Mouse (Mus musculus): ENCODE data around the gene Pmch. TPM values are rescaled to one million over a fixed set of nuclear protein-coding genes. Genes with fewer than 3 reads are reported as not detected.

Pmch gene
- not detected for total RNA-seq (2023)

DNA sequence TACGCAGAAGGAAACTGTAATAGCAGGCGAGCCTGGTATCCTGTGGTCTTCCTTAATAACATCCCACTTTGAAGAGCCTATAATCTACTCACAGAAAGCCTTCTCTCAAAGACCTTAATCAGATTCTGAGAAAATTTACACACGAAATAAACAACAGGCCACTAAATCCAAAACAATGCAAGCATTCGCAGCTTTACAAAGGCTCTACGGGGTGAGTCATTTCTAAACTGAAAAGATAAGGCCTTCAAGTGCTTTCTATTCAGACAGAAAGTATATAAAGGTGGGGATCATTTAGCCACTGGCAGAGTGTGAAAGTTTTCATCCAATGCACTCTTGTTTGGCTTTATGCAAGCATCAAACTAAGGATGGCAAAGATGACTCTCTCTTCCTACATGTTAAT is at the start of gene Pmch:
Gene Pmch, plus strand, starts transcription at position 301 of the 400 bp plus-strand sequence.

Other genes starting within 250 kb of the Pmch start
- 1 to 10 TPM in 1 of 2 experiments, under 1 TPM in 1; 0.89 to 1.8 TPM for gene Igf1, start 232.8 kb upstream of the Pmch start, total RNA-seq (2023)
- gene Parpbp, start 55.9 kb downstream of the Pmch start, total RNA-seq (2023) = 1 to 10 TPM in 1 of 2 experiments, under 1 TPM in 1; 0.15 to 2.4 TPM
- gene Nup37, start 55.9 kb downstream of the Pmch start, total RNA-seq (2023) = 10 to 100 TPM; 12.3 to 13.5 TPM
- 10 to 100 TPM; 55.7 to 61.1 TPM for gene Washc3, start 110.0 kb downstream of the Pmch start, total RNA-seq (2023)

All from T-cell, adult 66 days (primary cell).